Mouse (Mus musculus) adipocyte (in vitro differentiated cells): ENCODE measurements around the gene Tanc1.
A peak's percentile ranks its signal among the peaks of the same experiment; 100 is the strongest.

ENCODE experiments used
- DNase-seq: peaks from one replicate; pipeline ENCODE4 v3.0.0-alpha.2; 2016; ENCODE audit warnings: low spot score

Gene Tanc1

GRCm38 (mm10) chr2:59612733-59613473 lies 1.1 kb downstream of the Tanc1 start:
- DNase-seq: peak; percentile 56

- DNase-seq: peak; percentile 52
Measured at GRCm38 (mm10) chr2:59613474-59614019, 1.7 kb downstream of the Tanc1 start.

GRCm38 (mm10) chr2:59616890-59617289 lies 5.0 kb downstream of the Tanc1 start:
- no peak for DNase-seq

- no peak for DNase-seq
Measured at GRCm38 (mm10) chr2:59618996-59619395, 7.2 kb downstream of the Tanc1 start.

GRCm38 (mm10) chr2:59620601-59621000 lies 8.8 kb downstream of the Tanc1 start:
- DNase-seq: no peak

GRCm38 (mm10) chr2:59622514-59623139 lies 10.8 kb downstream of the Tanc1 start:
- no peak for DNase-seq

- no peak for DNase-seq
Measured at GRCm38 (mm10) chr2:59623858-59624257, 12.0 kb downstream of the Tanc1 start.

- DNase-seq: no peak
Measured at GRCm38 (mm10) chr2:59625416-59625815, 13.6 kb downstream of the Tanc1 start.

- no peak for DNase-seq
Measured at GRCm38 (mm10) chr2:59625927-59626326, 14.1 kb downstream of the Tanc1 start.

- no peak for DNase-seq
Measured at GRCm38 (mm10) chr2:59626422-59626821, 14.6 kb downstream of the Tanc1 start.

- no peak for DNase-seq
Measured at GRCm38 (mm10) chr2:59627502-59627901, 15.7 kb downstream of the Tanc1 start.

- peak; percentile 59 for DNase-seq
Measured at GRCm38 (mm10) chr2:59628057-59628901, 16.4 kb downstream of the Tanc1 start.

- DNase-seq: peak; percentile 76
Measured at GRCm38 (mm10) chr2:59629829-59630228, 18.0 kb downstream of the Tanc1 start.

- DNase-seq: no peak
Measured at GRCm38 (mm10) chr2:59631406-59631805, 19.6 kb downstream of the Tanc1 start.

- peak; percentile 27 for DNase-seq
Measured at GRCm38 (mm10) chr2:59633761-59634430, 22.1 kb downstream of the Tanc1 start.

GRCm38 (mm10) chr2:59637040-59637785 lies 25.4 kb downstream of the Tanc1 start:
- DNase-seq: no peak

- no peak for DNase-seq
Measured at GRCm38 (mm10) chr2:59642722-59643121, 30.9 kb downstream of the Tanc1 start.

GRCm38 (mm10) chr2:59644816-59645215 lies 33.0 kb downstream of the Tanc1 start:
- no peak for DNase-seq

- peak; percentile 44 for DNase-seq
Measured at GRCm38 (mm10) chr2:59645515-59645914, 33.7 kb downstream of the Tanc1 start.

GRCm38 (mm10) chr2:59646740-59647390 lies 35.0 kb downstream of the Tanc1 start:
- no peak for DNase-seq

GRCm38 (mm10) chr2:59648444-59648843 lies 36.6 kb downstream of the Tanc1 start:
- DNase-seq: no peak
